Mouse (Mus musculus) ES-CJ7 (cell line): ENCODE data around the gene Ect2l.

Experiments
- DNase-seq: peaks from one replicate; pipeline ENCODE4 v3.0.0; 2011; ENCODE audit warnings: low read depth, low spot score

Ect2l gene

DNA sequence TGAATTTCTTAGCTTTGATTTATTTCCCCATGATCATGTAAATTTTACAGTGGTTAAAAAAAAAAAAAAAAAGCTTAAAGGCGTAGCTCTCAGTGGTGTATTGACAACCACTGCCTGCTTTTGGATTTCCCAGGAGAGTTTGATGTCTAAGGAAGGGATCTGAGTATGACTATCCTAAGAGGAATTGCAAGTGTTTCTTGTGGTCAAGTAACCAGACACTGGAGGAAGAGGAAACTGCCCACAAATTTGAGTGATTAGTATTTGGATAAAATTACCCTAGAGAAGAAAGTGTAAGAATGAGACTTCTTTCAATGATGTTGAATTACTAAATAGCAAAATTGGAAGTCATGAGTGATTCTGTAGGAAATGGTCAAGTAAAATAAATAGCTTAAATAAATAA, 129.2 kb downstream of the Ect2l start:
- DNase-seq, result no peak
